Mouse (Mus musculus): ENCODE measurements around the gene Jam2. TPM values are rescaled to one million over a fixed set of nuclear protein-coding genes. Genes with fewer than 3 reads are reported as not detected.

The Jam2 gene
- polyA plus RNA-seq, 1 experiment from 2014 or later = 1.7 TPM

DNA sequence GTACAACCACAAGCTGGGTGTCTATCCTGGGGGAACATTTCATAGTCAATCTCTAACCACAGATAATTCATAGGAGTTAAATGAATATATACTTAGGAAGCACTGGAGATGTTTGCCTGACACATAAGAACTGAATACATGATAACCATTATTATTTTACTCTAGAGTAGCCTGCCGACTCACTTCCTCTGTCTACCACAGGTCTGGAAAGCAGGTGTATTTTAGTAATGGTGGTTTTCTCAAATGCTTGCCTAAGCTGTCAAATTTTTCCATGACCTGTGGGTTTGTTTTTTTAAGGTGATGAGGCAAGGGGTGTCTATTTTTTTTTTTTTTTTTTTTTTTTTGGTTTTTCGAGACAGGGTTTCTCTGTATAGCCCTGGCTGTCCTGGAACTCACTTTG lies 26.1 kb downstream of the Jam2 start:
- Histone ChIP-seq H3K27ac (ENCODE audit: low read depth, low read length) (no peak overlapping the region), H3K4me3 (ENCODE audit: low read depth, low read length) (no peak overlapping the region), H3K4me1 (replicated peaks; ENCODE audit: control insufficient read depth, insufficient read depth, low read length) (no peaks in the 10 kb centered on the region), H3K9ac (ENCODE audit: low read depth, low read length) (no peak overlapping the region), H3K36me3 (ENCODE audit: control insufficient read depth, insufficient read depth, low read length) (no peaks in the 10 kb centered on the region), H3K4me2 (no peak overlapping the region), H3K27me3 (replicated peaks; ENCODE audit: control insufficient read depth, insufficient read depth, low read length) (no peaks in the 10 kb centered on the region), H3K9me3 (ENCODE audit: control insufficient read depth, low read length) (no peaks in the 10 kb centered on the region)
- 78% methylated on average over 1 of the region's 2 CpGs for WGBS
- ATAC-seq (replicated peaks; ENCODE audit: low FRiP score) (no peak), DNase-seq (ENCODE audit: low spot score) (no peak)

- Histone ChIP-seq H3K4me2 (no peak overlapping the region), H3K9ac (ENCODE audit: low read depth, low read length) (no peak overlapping the region), H3K9me3 (ENCODE audit: control insufficient read depth, low read length) (no peaks in the 10 kb centered on the region), H3K4me3 (ENCODE audit: low read depth, low read length) (no peak overlapping the region), H3K36me3 (ENCODE audit: control insufficient read depth, insufficient read depth, low read length) (no peaks in the 10 kb centered on the region), H3K27me3 (replicated peaks; ENCODE audit: control insufficient read depth, insufficient read depth, low read length) (no peaks in the 10 kb centered on the region), H3K4me1 (replicated peaks; ENCODE audit: control insufficient read depth, insufficient read depth, low read length) (no peaks in the 10 kb centered on the region), H3K27ac (ENCODE audit: low read depth, low read length) (no peak overlapping the region)
- DNase-seq (ENCODE audit: low spot score) (no peak), ATAC-seq (replicated peaks; ENCODE audit: low FRiP score) (no peak)
- 67% methylated on average over 6 of the region's 6 CpGs for WGBS
Measured at GRCm38 (mm10) chr16:84802217-84802616, 28.3 kb downstream of the Jam2 start.

DNA sequence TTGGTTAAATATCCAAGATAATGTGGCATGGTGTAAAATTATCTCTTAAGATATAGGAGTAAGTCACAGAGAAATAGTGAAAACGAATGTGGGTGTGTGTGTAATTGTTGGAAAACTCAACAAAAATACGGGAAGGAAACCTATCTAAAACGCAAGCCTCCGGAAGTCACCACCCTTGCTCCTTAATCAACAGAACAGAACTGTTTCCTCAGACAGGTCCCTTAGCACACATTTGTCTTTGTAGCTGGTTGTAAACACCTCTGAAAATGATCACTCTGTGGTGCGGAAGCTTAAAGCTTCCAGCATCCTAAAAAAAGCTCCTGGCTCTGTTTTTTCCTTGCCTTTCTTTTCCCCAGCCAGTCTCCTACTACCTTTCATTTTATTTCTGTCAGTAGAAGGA lies 30.9 kb downstream of the Jam2 start:
- Histone ChIP-seq H3K4me1 (replicated peaks; ENCODE audit: control insufficient read depth, insufficient read depth, low read length) (no peaks in the 10 kb centered on the region), H3K4me2 (no peak overlapping the region), H3K36me3 (ENCODE audit: control insufficient read depth, insufficient read depth, low read length) (no peaks in the 10 kb centered on the region), H3K27me3 (replicated peaks; ENCODE audit: control insufficient read depth, insufficient read depth, low read length) (no peaks in the 10 kb centered on the region), H3K4me3 (ENCODE audit: low read depth, low read length) (no peak overlapping the region), H3K9me3 (ENCODE audit: control insufficient read depth, low read length) (no peaks in the 10 kb centered on the region; the same call in 1 of the 2 replicates), H3K9ac (ENCODE audit: low read depth, low read length) (no peak overlapping the region), H3K27ac (ENCODE audit: low read depth, low read length) (no peak overlapping the region)
- no peak for ATAC-seq (replicated peaks; ENCODE audit: low FRiP score)
- no peak for DNase-seq (ENCODE audit: low spot score)
- 68% methylated on average over 5 of the region's 5 CpGs for WGBS

DNA sequence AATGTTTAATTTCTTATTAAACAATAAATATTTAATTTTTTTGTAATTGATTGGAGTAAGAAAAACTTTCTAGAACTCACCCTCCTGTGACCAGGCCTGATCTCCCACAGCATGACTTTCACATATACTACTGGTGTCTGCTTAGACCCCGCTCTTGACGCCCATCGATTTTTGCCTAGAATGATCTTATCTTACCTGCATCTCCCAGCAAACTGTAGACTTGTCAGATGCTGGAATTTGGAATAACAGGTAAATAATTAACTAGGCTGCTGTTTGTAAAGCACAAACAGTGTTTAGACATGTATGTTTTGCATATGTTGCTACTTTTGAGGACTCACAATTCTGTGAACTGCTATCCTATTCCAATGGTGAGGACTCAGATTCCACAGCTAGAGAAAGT lies 32.3 kb downstream of the Jam2 start:
- Histone ChIP-seq H3K36me3 (ENCODE audit: control insufficient read depth, insufficient read depth, low read length) (no peaks in the 10 kb centered on the region), H3K9ac (ENCODE audit: low read depth, low read length) (no peak overlapping the region), H3K9me3 (ENCODE audit: control insufficient read depth, low read length) (no peaks in the 10 kb centered on the region; the same call in 1 of the 2 replicates), H3K4me2 (no peak overlapping the region), H3K4me1 (replicated peaks; ENCODE audit: control insufficient read depth, insufficient read depth, low read length) (no peaks in the 10 kb centered on the region), H3K27me3 (replicated peaks; ENCODE audit: control insufficient read depth, insufficient read depth, low read length) (no peaks in the 10 kb centered on the region), H3K4me3 (ENCODE audit: low read depth, low read length) (no peak overlapping the region), H3K27ac (ENCODE audit: low read depth, low read length) (no peak overlapping the region)
- peak; percentile 74 for ATAC-seq (replicated peaks; ENCODE audit: low FRiP score)
- DNase-seq (ENCODE audit: low spot score) = no peak
- 74% methylated on average over 3 of the region's 3 CpGs for WGBS

- H3K9ac ChIP-seq (ENCODE audit: low read depth, low read length) = no peak overlapping the region
- no peak for ATAC-seq (replicated peaks; ENCODE audit: low FRiP score)
- no peak overlapping the region for H3K4me2 ChIP-seq
- no peak overlapping the region for H3K4me3 ChIP-seq (ENCODE audit: low read depth, low read length)
- no peak for DNase-seq (ENCODE audit: low spot score)
- 85% methylated on average over 7 of the region's 7 CpGs for WGBS
- H3K9me3 ChIP-seq (ENCODE audit: control insufficient read depth, low read length) = no peaks in the 10 kb centered on the region; the same call in 1 of the 2 replicates
- no peak overlapping the region for H3K27ac ChIP-seq (ENCODE audit: low read depth, low read length)
- no peaks in the 10 kb centered on the region for H3K4me1 ChIP-seq (replicated peaks; ENCODE audit: control insufficient read depth, insufficient read depth, low read length)
- no peaks in the 10 kb centered on the region for H3K36me3 ChIP-seq (ENCODE audit: control insufficient read depth, insufficient read depth, low read length)
- no peaks in the 10 kb centered on the region for H3K27me3 ChIP-seq (replicated peaks; ENCODE audit: control insufficient read depth, insufficient read depth, low read length)
Measured at GRCm38 (mm10) chr16:84807874-84808273, 34.0 kb downstream of the Jam2 start.

DNA sequence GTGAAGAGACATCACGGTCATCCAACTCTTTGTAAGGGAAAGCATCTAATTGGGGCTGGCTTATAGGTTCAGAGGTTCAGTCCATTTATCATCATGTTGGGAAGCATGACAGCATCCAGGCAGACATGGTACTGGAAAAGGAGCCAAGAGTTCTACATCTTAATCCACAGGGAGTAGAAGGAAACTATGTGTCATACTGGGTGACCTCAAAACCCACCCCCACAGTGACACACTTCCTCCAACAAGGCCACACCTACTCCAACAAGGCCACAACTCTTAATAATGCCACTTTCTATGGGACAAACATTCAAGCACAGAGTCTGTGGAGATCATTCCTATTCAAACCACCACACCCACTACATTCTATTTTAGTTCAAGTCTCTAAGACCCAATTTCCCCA lies 36.3 kb downstream of the Jam2 start:
- H3K36me3 ChIP-seq (ENCODE audit: control insufficient read depth, insufficient read depth, low read length) = no peaks in the 10 kb centered on the region
- no peak overlapping the region for H3K9ac ChIP-seq (ENCODE audit: low read depth, low read length)
- H3K4me2 ChIP-seq = no peak overlapping the region
- no peaks in the 10 kb centered on the region for H3K27me3 ChIP-seq (replicated peaks; ENCODE audit: control insufficient read depth, insufficient read depth, low read length)
- no peak overlapping the region for H3K4me3 ChIP-seq (ENCODE audit: low read depth, low read length)
- H3K4me1 ChIP-seq (replicated peaks; ENCODE audit: control insufficient read depth, insufficient read depth, low read length) = no peaks in the 10 kb centered on the region
- H3K9me3 ChIP-seq (ENCODE audit: control insufficient read depth, low read length) = no peaks in the 10 kb centered on the region; the same call in 1 of the 2 replicates
- ATAC-seq (replicated peaks; ENCODE audit: low FRiP score) (no peak), DNase-seq (ENCODE audit: low spot score) (no peak)
- H3K27ac ChIP-seq (ENCODE audit: low read depth, low read length) = no peak overlapping the region
- WGBS = 88% methylated on average over 1 of the region's 1 CpGs

- 70% methylated on average over 8 of the region's 8 CpGs for WGBS
- no peaks in the 10 kb centered on the region for H3K4me1 ChIP-seq (replicated peaks; ENCODE audit: control insufficient read depth, insufficient read depth, low read length)
- H3K27me3 ChIP-seq (replicated peaks; ENCODE audit: control insufficient read depth, insufficient read depth, low read length) = no peaks in the 10 kb centered on the region
- no peak overlapping the region for H3K9ac ChIP-seq (ENCODE audit: low read depth, low read length)
- H3K4me3 ChIP-seq (ENCODE audit: low read depth, low read length) = no peak overlapping the region
- no peaks in the 10 kb centered on the region for H3K36me3 ChIP-seq (ENCODE audit: control insufficient read depth, insufficient read depth, low read length)
- no peak overlapping the region for H3K27ac ChIP-seq (ENCODE audit: low read depth, low read length)
- H3K9me3 ChIP-seq (ENCODE audit: control insufficient read depth, low read length) = no peaks in the 10 kb centered on the region
- H3K4me2 ChIP-seq = no peak overlapping the region; the same call in 1 of the 2 replicates
- ATAC-seq (replicated peaks; ENCODE audit: low FRiP score) (no peak), DNase-seq (ENCODE audit: low spot score) (no peak)
Measured at GRCm38 (mm10) chr16:84813852-84814251, 39.9 kb downstream of the Jam2 start.

DNA sequence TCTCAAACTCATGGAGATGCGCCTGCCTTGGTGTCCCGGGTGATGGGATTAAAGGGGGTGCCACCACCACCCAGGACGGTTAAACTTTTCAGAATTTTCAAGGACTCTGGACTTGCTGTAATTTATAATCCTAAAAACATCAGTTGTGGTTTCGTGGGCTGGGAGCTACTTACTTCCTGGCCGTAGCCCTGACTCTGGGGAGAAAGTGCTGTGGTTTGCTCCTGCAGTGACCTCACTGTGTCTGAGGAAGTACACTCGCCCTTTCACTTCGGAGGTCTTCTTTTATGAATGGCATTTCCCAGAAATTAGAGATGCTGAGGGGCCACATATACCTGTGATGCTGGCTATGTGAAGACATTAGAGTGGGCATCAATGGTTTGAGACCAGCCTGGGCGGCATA lies 40.6 kb downstream of the Jam2 start:
- 48% methylated on average over 8 of the region's 8 CpGs for WGBS
- H3K4me3 ChIP-seq (ENCODE audit: low read depth, low read length) = no peak overlapping the region
- H3K9ac ChIP-seq (ENCODE audit: low read depth, low read length) = no peak overlapping the region
- H3K27ac ChIP-seq (ENCODE audit: low read depth, low read length) = no peak overlapping the region
- H3K27me3 ChIP-seq (replicated peaks; ENCODE audit: control insufficient read depth, insufficient read depth, low read length) = no peaks in the 10 kb centered on the region
- no peak for DNase-seq (ENCODE audit: low spot score)
- H3K9me3 ChIP-seq (ENCODE audit: control insufficient read depth, low read length) = no peaks in the 10 kb centered on the region
- no peak for ATAC-seq (replicated peaks; ENCODE audit: low FRiP score)
- H3K4me1 ChIP-seq (replicated peaks; ENCODE audit: control insufficient read depth, insufficient read depth, low read length) = no peaks in the 10 kb centered on the region
- H3K4me2 ChIP-seq = peak overlapping the region; percentile 23
- H3K36me3 ChIP-seq (ENCODE audit: control insufficient read depth, insufficient read depth, low read length) = no peaks in the 10 kb centered on the region

DNA sequence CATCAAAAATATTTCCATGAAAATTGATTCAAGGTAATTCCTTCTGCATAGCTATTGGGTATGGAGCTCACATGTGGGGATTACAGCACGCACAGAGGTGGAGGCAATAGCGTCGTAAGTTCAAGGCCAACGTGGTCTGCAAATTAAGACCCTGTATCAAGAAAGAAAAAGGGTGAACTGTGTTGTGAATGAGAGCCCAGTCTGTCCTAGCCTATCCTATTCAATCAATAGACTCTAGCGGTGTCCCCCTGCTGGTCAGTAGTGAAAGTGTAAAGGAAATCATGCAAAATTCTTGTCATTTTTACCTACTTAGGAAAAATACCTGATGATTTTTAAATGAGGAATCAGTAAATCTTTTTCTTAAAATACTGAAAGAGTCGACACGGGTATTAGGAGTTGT lies 43.5 kb downstream of the Jam2 start:
- Histone ChIP-seq H3K36me3 (ENCODE audit: control insufficient read depth, insufficient read depth, low read length) (no peaks in the 10 kb centered on the region), H3K4me1 (replicated peaks; ENCODE audit: control insufficient read depth, insufficient read depth, low read length) (no peaks in the 10 kb centered on the region), H3K4me3 (ENCODE audit: low read depth, low read length) (no peak overlapping the region), H3K27ac (ENCODE audit: low read depth, low read length) (no peak overlapping the region), H3K27me3 (replicated peaks; ENCODE audit: control insufficient read depth, insufficient read depth, low read length) (no peaks in the 10 kb centered on the region), H3K9me3 (ENCODE audit: control insufficient read depth, low read length) (no peaks in the 10 kb centered on the region), H3K4me2 (no peak overlapping the region), H3K9ac (ENCODE audit: low read depth, low read length) (no peak overlapping the region)
- WGBS = 37% methylated on average over 7 of the region's 7 CpGs
- ATAC-seq (replicated peaks; ENCODE audit: low FRiP score) (0 out of 2 replicates have a peak, but pooled peaks have one; percentile 45), DNase-seq (ENCODE audit: low spot score) (no peak)
